Mouse (Mus musculus) neural tube, embryonic 14.5 days (tissue): ENCODE results near the gene Hsf4. TPM values are rescaled to one million over a fixed set of nuclear protein-coding genes. Genes with fewer than 3 reads are reported as not detected.
"Not testable (repeated sequence)": the region's sequence is repeated elsewhere in the genome, so short reads cannot be mapped to it uniquely, and the experiment has no call there.

Experiments
- ATAC-seq: fragments of 200-750 bp; cut with Nextera tagmentation; 2 replicates; pipeline ENCODE4 v1.8.0; 2017; ENCODE audit warnings: low read depth, mild to moderate bottlenecking, moderate TSS enrichment, moderate library complexity
- H3K27ac ChIP-seq: fragments of 300-500 bp; sonication (generic); 2 replicates; pipeline ENCODE4 v1.5.1; 2014; ENCODE audit warnings: low read depth, mild to moderate bottlenecking, control low read depth, low read length, moderate library complexity, mixed read lengths
- H3K27me3 ChIP-seq: fragments of 300-500 bp; sonication (generic); 2 replicates; pipeline ENCODE4 v1.6.1; 2014; ENCODE audit warnings: low read length; ENCODE audit not compliant: control insufficient read depth, insufficient read depth
- H3K36me3 ChIP-seq: fragments of 300-500 bp; sonication (generic); 2 replicates; pipeline ENCODE4 v1.6.1; 2014; ENCODE audit warnings: low read length, mixed read lengths; ENCODE audit not compliant: control insufficient read depth, insufficient read depth
- H3K4me1 ChIP-seq: fragments of 300-500 bp; sonication (generic); 2 replicates; pipeline ENCODE4 v1.6.1; 2014; ENCODE audit warnings: low read length; ENCODE audit not compliant: control insufficient read depth, insufficient read depth
- H3K4me2 ChIP-seq: fragments of 300-500 bp; sonication (generic); 2 replicates; pipeline ENCODE4 v1.6.1; 2014; ENCODE audit warnings: mild to moderate bottlenecking, low read depth, low read length, control low read depth
- H3K4me3 ChIP-seq: fragments of 300-500 bp; sonication (generic); 2 replicates; pipeline ENCODE4 v1.5.1; 2014; ENCODE audit warnings: low read depth, low read length, control low read depth, mixed read lengths
- H3K9ac ChIP-seq: fragments of 300-500 bp; sonication (generic); replicated peaks from 2 replicates; pipeline ENCODE4 v1.6.1; 2014; ENCODE audit warnings: low read depth, mild to moderate bottlenecking, control low read depth, low read length, mixed read lengths
- H3K9me3 ChIP-seq: fragments of 300-500 bp; sonication (generic); 2 replicates; pipeline ENCODE4 v1.6.1; 2016; ENCODE audit warnings: low read length; ENCODE audit not compliant: control insufficient read depth
- whole genome bisulfite sequencing: fragments of 180-500 bp; shearing (Covaris S2); extraction: QIAGEN DNeasy Blood & Tissue Kit; methylation state at CpG from one replicate; pipeline ENCODE4 v1.1.7; 2014; 5-methylcytosine and 5-hydroxymethylcytosine counted together
- polyA plus RNA-seq: library from polyadenylated mRNA; unstranded; fragments of >200 nt; fragmentation: Nextera tagmentation; extraction: Ambion mirVana; gene quantifications from 2 replicates; pipeline ENCODE4 v1.2.1, GENCODE M21; 2014

The Hsf4 gene
- 0.66 and 0.71 TPM in 2 replicates for polyA plus RNA-seq

DNA sequence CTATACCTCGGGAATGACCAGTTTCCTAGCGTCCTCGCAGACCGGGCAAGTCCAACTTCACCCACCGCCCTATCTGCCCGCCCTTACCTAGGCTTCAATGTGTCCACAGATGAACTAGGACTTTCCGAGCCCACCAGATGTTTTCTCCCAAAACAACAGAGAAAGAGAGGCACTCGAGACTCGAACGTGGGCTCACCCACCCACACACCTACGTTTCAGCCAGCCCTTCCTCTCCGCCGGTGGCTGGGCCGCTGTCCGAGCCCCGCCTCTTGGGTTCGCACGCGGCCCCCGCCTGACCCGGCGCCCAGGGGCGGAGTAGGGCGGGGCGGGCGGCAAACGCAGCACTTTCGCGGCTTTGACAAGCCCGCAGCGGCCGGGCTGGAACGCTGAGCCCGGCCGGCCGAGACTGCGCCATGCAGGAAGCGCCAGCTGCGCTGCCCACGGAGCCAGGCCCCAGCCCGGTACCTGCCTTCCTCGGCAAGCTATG is at the start of gene Hsf4:
Gene Hsf4, plus strand, starts transcription at position 341 of the 487 bp plus-strand sequence.
- no peaks in the 10 kb centered on the region for H3K9me3 ChIP-seq
- peak within 1 kb of the TSS; percentile 79 for H3K4me2 ChIP-seq
- H3K9ac ChIP-seq, result peak within 1 kb of the TSS; percentile 43
- under 1% methylated on average over 42 of the region's 42 CpGs for WGBS
- H3K4me3 ChIP-seq, result peak within 1 kb of the TSS; percentile 39
- H3K27ac ChIP-seq, result no peak within 1 kb of the TSS
- peaks cover 69% of the 10 kb centered on the region for H3K27me3 ChIP-seq
- ATAC-seq, result no peak; the same call in 1 of the 2 replicates
- H3K4me1 ChIP-seq, result peaks cover 11% of the 10 kb centered on the region
- no peaks in the 10 kb centered on the region for H3K36me3 ChIP-seq

GRCm38 (mm10) chr8:105223850-105224249 is 45.8 kb upstream of the Hsf4 start:
- Histone ChIP-seq H3K9me3 (no peaks in the 10 kb centered on the region), H3K27me3 (no peaks in the 10 kb centered on the region), H3K4me1 (peaks cover 14% of the 10 kb centered on the region), H3K4me3 (peak overlapping the region; percentile 80; the same call in 1 of the 2 replicates), H3K36me3 (no peaks in the 10 kb centered on the region), H3K9ac (no peak overlapping the region), H3K4me2 (peak overlapping the region; percentile 63; the same call in 1 of the 2 replicates), H3K27ac (peak overlapping the region; percentile 65; the same call in 1 of the 2 replicates)
- 79% methylated on average over 7 of the region's 7 CpGs for WGBS
- no peak for ATAC-seq

DNA sequence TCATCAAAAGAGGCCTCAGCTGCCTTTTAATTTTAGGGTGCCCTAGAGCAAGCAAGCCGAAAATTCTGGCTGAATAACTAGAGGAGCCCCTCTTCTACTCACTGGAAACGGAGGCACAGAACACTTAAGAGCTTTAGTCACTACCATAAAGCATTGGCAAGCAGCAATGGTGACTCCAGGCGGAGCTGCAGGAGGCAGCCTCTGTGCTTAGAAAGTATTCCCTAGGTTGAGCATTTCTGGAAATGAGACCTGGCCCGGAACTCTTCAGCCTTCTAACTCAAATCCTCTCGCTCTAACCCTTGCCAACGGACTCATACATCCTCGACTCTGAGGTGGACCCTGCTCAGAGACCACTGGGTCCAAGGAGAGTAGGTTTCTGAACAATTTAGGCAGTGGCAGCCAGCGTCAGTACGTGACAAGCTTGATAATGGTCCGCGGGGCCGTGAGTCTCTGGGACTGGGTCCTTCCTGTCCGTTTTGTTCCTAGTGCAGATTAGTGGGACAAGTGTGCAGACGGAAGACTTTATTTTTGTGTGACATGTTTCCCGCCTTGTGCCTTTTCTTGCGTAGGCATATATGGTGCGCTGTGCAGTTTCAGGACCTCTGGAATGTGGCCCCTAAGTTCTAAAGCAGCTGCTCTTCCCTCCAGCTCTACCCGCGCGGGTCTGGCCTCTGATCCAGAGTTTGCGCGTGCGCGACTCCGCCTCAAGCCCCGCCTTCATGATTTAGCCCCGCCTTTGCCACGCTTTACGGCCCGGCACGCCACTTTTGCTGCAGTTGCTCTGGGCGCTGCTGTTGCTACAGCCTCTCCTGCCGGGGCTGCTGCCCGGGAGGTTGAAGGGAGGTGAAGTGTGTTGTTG is 45.0 kb upstream of the Hsf4 start, which contains the start of gene D230025D16Rik:
Gene D230025D16Rik, plus strand, starts transcription at position 733 of the 859 bp plus-strand sequence.
- Histone ChIP-seq H3K9ac (peak within 1 kb of the TSS; percentile 81), H3K36me3 (no peaks in the 10 kb centered on the region), H3K9me3 (no peaks in the 10 kb centered on the region), H3K4me2 (peak within 1 kb of the TSS; percentile 63), H3K27ac (peak within 1 kb of the TSS; percentile 73), H3K4me1 (peaks cover 14% of the 10 kb centered on the region), H3K4me3 (peak within 1 kb of the TSS; percentile 80), H3K27me3 (no peaks in the 10 kb centered on the region)
- 1% methylated on average over 34 of the region's 34 CpGs for WGBS
- ATAC-seq, result peak; percentile 95

DNA sequence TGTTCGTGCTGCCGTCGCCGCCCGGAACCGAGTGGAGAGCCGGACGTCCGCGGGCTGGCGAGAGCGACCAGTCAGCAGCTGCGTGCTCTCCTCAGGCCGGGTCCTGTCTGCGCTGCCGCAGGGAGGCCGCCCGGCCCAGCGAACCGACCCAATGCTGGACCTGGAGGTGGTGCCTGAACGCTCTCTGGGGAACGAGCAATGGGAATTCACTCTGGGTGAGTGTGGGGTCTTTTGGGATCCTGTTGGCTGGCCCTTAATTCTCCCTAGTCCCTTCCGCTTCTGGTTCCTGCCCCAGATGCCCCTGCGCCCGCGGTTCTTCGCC is 44.4 kb upstream of the Hsf4 start:
- no peak for ATAC-seq
- Histone ChIP-seq H3K27me3 (no peaks in the 10 kb centered on the region), H3K9ac (peak overlapping the region; percentile 81), H3K36me3 (no peaks in the 10 kb centered on the region), H3K4me2 (peak overlapping the region; percentile 63), H3K9me3 (no peaks in the 10 kb centered on the region), H3K27ac (peak overlapping the region; percentile 73), H3K4me3 (peak overlapping the region; percentile 80), H3K4me1 (peaks cover 14% of the 10 kb centered on the region)
- under 1% methylated on average over 27 of the region's 27 CpGs for WGBS

DNA sequence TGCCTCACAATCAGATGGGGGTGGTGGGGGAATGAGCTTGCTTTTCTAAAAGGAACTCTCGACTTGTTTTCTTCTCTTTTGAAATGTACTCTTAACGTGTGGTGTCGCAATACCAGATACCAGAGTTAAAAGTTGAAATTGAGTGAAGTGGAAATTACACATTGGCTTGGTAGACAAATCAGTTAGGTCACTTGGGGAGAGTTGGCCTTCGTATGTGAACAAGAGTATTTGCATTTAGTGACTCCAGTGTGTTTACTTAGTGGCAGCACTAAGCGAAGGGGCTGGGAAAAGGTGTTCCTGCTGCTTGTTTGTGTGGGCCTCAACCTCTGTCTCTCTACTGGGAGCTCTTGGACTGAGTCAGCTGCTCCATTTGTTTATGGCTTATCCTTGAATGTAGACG is 43.7 kb upstream of the Hsf4 start:
- Histone ChIP-seq H3K4me1 (peaks cover 14% of the 10 kb centered on the region), H3K9ac (0 out of 2 replicates have a peak overlapping the region, but pooled peaks have one; percentile 17), H3K4me3 (peak overlapping the region; percentile 80), H3K4me2 (peak overlapping the region; percentile 63), H3K9me3 (no peaks in the 10 kb centered on the region), H3K27ac (no peak overlapping the region), H3K36me3 (no peaks in the 10 kb centered on the region), H3K27me3 (no peaks in the 10 kb centered on the region)
- ATAC-seq, result no peak
- WGBS, result 27% methylated on average over 6 of the region's 6 CpGs

DNA sequence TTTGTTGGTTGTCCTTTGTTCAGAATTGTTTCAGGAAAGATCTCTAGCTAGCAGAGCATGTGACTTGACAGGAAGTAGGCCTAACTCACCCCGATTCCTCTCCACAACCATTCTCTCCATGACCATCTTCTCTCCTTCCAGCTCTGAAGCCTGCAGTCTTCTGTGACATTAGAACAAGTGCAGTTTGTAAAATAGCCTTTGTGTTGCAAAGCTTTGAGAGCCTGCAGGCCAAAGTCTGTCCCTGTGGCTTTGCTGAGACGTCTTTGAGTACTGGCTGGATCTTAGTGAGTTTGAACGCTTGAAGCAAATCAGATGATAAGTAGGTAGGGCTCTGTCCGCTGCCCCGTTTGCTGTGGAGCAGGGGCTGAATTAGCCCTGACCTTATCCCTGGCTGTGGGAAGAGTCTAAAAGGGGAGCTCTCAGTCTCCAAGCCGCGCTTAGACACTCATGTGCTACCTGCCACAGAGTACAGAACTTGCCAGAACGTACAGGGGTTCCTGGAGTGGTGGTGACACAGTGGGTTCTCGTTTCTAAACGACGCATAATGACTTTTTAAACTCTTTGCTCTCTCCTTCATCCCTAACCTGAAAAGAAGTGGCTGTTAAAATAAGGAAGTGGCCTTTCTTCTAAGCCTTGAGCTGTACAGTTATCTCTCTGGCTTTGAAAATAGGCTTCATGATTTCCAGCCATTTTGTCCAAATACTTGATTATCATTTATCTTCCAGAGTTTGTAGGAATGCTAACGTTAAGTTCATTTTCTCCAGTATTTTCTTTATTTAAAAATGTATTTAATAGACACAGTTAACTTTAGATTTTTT is 37.9 kb upstream of the Hsf4 start:
- Histone ChIP-seq H3K4me2 (no peak overlapping the region), H3K36me3 (0 out of 2 replicates have a peak, but pooled peaks cover 2% of the 10 kb centered on the region), H3K9ac (no peak overlapping the region), H3K4me1 (no peaks in the 10 kb centered on the region), H3K27me3 (no peaks in the 10 kb centered on the region), H3K27ac (no peak overlapping the region), H3K9me3 (no peaks in the 10 kb centered on the region), H3K4me3 (no peak overlapping the region)
- WGBS, result 88% methylated on average over 12 of the region's 12 CpGs
- ATAC-seq, result no peak

DNA sequence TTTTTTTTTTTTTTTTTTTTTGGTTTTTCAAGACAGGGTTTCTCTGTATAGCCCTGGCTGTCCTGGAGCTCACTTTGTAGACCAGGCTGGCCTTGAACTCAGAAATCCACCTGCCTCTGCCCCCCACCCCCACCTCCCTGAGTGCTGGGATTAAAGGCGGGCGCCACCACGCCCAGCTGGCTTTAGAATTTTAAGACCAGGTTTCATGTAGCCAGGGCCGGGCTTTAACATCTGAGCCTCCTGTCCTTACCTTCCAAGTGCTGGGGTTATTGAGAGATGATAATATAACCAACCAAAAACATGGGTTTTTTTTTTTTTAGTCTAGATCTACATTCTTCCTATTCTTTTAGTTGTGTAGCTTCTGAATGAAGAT is 37.3 kb upstream of the Hsf4 start:
- ATAC-seq, H3K4me1 ChIP-seq, H3K36me3 ChIP-seq, H3K27ac ChIP-seq, H3K9me3 ChIP-seq, H3K4me3 ChIP-seq, H3K9ac ChIP-seq, H3K4me2 ChIP-seq, H3K27me3 ChIP-seq: not testable (repeated sequence)
- WGBS, result 90% methylated on average over 4 of the region's 4 CpGs

DNA sequence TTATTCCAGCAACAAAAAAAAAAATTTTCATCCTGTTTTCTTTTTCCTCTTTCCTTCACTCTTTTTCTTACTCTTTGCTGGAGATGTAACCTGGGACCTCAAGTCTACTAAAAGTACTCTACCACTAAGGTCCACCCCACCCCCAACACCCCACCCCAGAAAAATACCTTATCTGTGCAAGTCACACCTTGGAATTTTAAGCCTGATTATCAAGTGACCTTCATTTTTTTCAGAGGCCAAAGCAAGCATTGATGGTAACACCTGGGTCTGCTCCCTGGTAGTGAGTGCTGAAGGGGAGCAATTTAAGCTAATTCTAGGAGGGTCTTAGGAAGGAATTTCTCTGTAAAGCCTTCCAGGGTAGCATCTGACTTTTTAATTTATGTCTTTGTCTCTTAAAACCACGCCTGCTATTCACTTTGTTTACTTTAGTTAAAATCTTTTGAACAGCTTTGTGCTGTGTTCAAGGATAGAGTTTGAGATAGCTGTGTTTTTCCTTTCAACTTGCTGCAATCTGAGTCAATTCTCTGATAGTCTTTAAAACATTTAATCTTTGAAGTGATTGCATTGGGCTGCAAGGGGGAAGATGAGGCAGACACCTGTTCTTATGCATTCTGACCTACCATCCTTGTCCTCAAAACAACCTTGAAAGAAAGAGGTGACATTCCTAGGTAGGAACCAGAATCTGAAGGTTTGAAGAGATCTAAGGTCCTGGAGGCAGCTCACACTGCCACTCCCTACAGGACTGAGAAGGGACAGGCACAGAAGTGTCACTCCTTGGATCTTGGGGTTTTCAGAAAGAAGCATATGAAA is 36.3 kb upstream of the Hsf4 start:
- 0 out of 2 replicates have a peak, but pooled peaks cover 2% of the 10 kb centered on the region for H3K36me3 ChIP-seq

More for the DNA sequence above, 36.3 kb upstream of the Hsf4 start:
- 69% methylated on average over 1 of the region's 1 CpGs for WGBS
- Histone ChIP-seq H3K27ac (no peak overlapping the region), H3K4me2 (no peak overlapping the region), H3K27me3 (no peaks in the 10 kb centered on the region), H3K9ac (no peak overlapping the region), H3K9me3 (no peaks in the 10 kb centered on the region), H3K4me1 (no peaks in the 10 kb centered on the region), H3K4me3 (no peak overlapping the region)
- no peak for ATAC-seq
